Mouse (Mus musculus) liver, adult 2 months (tissue): ENCODE measurements at regions not wholly inside any gene's neighbourhood (a gene's known extent, or its start where the extent isn't known, plus 50 kb on each side); places are given as distances from the start of the nearest gene placed in this dataset.

ENCODE experiments used
- DNase-seq: peaks from one replicate; pipeline ENCODE4 v3.0.0-alpha.2; 2011; ENCODE audit warnings: low read depth, low spot score; ENCODE audit errors: extremely low read depth
- H3K27ac ChIP-seq: fragments of 200-500 bp; replicated peaks from 2 replicates; pipeline ENCODE4 v1.5.1; 2012; ENCODE audit warnings: low read depth, mild to moderate bottlenecking, control low read depth, inconsistent platforms, low read length; ENCODE audit not compliant: insufficient read depth
- H3K27me3 ChIP-seq: fragments of 200-500 bp; 2 replicates; pipeline ENCODE4 v1.6.1; 2012; ENCODE audit warnings: mild to moderate bottlenecking, moderate library complexity, low read length, inconsistent platforms; ENCODE audit not compliant: control insufficient read depth, insufficient read depth
- H3K36me3 ChIP-seq: fragments of 200-500 bp; 2 replicates; pipeline ENCODE4 v1.6.1; 2012; ENCODE audit warnings: low read length, inconsistent platforms; ENCODE audit not compliant: control insufficient read depth, insufficient read depth
- H3K4me1 ChIP-seq: fragments of 200-500 bp; 2 replicates; pipeline ENCODE4 v1.6.1; 2011; ENCODE audit warnings: low read length; ENCODE audit not compliant: control insufficient read depth, insufficient read depth
- H3K4me3 ChIP-seq: fragments of 200-500 bp; 2 replicates; pipeline ENCODE4 v1.5.1; 2011; ENCODE audit warnings: low read depth, mild to moderate bottlenecking, control low read depth, low read length, moderate library complexity; ENCODE audit not compliant: insufficient read depth
- H3K79me2 ChIP-seq: fragments of 200-500 bp; 2 replicates; pipeline ENCODE4 v1.6.1; 2012; ENCODE audit warnings: inconsistent platforms, mild to moderate bottlenecking, low read length, moderate library complexity; ENCODE audit not compliant: control insufficient read depth, insufficient read depth
- H3K9ac ChIP-seq: fragments of 200-500 bp; 2 replicates; pipeline ENCODE4 v1.6.1; 2012; ENCODE audit warnings: low read depth, mild to moderate bottlenecking, control low read depth, inconsistent platforms, low read length
- CTCF ChIP-seq: fragments of 200-500 bp; IDR thresholded peaks from 2 replicates; pipeline ENCODE4 v1.5.1; 2011; ENCODE audit warnings: low read depth, low read length, control low read depth
- POLR2A ChIP-seq: fragments of 200-500 bp; IDR thresholded peaks from 2 replicates; pipeline ENCODE4 v1.6.1; 2011; ENCODE audit warnings: low read length, control low read depth; ENCODE audit not compliant: insufficient read depth; ENCODE audit errors: extremely low read depth
- WGBS: fragments of 180-500 bp; shearing (Covaris S2); methylation state at CpG from one replicate; pipeline ENCODE4 v1.1.7; 2018; 5-methylcytosine and 5-hydroxymethylcytosine counted together

GRCm38 (mm10) chr11:38034526-38035286 is 798.9 kb upstream of the Tenm2 start:
- TF ChIP-seq POLR2A (no peak), CTCF (no peak)
- no peak overlapping the region for H3K9ac ChIP-seq
- no peak overlapping the region for H3K4me3 ChIP-seq
- H3K27ac ChIP-seq, result no peak overlapping the region
- H3K36me3 ChIP-seq, result no peaks in the 10 kb centered on the region
- no peaks in the 10 kb centered on the region for H3K79me2 ChIP-seq
- no peaks in the 10 kb centered on the region for H3K4me1 ChIP-seq
- DNase-seq, result no peak
- 81% methylated on average over 2 of the region's 2 CpGs for WGBS
- no peaks in the 10 kb centered on the region for H3K27me3 ChIP-seq

- Histone ChIP-seq H3K27ac (no peak overlapping the region), H3K36me3 (no peaks in the 10 kb centered on the region), H3K9ac (no peak overlapping the region), H3K79me2 (no peaks in the 10 kb centered on the region), H3K4me1 (no peaks in the 10 kb centered on the region), H3K4me3 (no peak overlapping the region), H3K27me3 (no peaks in the 10 kb centered on the region)
- DNase-seq, result no peak
- TF ChIP-seq POLR2A (no peak), CTCF (no peak)
These were observed 785.9 kb upstream of the Tenm2 start for GRCm38 (mm10) chr11:38021704-38022103.

DNA sequence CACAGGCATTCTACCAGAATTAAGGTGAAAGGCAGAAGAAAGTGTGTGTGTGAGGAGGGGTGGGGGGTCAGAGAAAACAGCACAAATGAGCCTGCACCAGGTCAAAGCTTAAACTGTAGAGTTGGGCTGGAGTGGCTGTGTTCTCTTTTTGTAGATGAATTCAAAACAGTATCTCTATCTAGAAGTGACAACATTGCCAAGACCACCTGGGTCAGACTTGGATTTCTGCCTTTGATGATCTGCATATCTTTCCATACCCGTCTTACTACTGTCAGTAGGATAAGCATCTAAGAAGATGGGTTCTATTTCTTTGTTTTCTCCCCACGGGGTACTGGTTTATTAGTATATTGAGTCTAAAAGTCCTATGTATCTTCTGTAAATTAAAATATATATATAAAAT is 742.4 kb upstream of the Tenm2 start:
- Histone ChIP-seq H3K79me2 (no peaks in the 10 kb centered on the region), H3K36me3 (no peaks in the 10 kb centered on the region), H3K4me3 (no peak overlapping the region), H3K27me3 (no peaks in the 10 kb centered on the region), H3K27ac (no peak overlapping the region), H3K9ac (no peak overlapping the region), H3K4me1 (no peaks in the 10 kb centered on the region)
- DNase-seq, result no peak
- 76% methylated on average over 2 of the region's 2 CpGs for WGBS
- no peak for TF ChIP-seq CTCF
- TF ChIP-seq POLR2A, result no peak

DNA sequence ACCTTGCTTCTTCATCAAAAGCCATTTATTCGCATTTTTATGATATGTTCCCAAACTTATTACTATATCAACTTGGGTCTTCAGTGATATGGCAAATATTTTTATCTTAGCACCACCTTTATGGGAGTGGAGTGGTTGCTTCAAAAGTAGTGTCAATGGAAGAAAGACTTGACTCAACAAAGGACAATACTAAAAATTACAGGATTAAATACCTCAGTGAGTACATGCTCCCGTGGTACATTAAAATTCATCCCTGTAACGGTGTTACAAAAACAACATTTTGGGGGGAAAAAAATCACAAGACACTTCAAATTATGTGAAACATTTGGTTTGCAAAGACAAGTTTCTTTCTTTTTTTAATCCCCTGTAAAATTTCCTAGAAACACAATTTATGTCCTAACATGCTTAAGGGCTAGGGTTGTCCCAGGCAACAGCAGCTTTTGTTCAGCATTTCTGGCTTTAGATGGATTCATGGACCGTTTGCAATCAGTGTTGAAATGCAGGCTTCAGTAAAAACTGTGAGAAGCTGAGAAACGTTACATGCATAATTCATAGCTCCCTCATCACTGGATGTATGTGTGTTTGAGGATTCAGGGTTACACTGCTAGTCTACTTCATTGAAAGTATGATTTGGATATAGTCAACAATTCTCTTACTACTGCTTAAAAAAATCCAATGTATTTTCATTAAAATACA is 700.8 kb upstream of the Tenm2 start:
- Histone ChIP-seq H3K27me3 (no peaks in the 10 kb centered on the region), H3K4me3 (no peak overlapping the region), H3K79me2 (no peaks in the 10 kb centered on the region), H3K4me1 (no peaks in the 10 kb centered on the region), H3K27ac (no peak overlapping the region), H3K9ac (no peak overlapping the region), H3K36me3 (no peaks in the 10 kb centered on the region)
- DNase-seq, result no peak
- TF ChIP-seq CTCF, result no peak
- TF ChIP-seq POLR2A, result no peak
- WGBS, result 73% methylated on average over 5 of the region's 5 CpGs

DNA sequence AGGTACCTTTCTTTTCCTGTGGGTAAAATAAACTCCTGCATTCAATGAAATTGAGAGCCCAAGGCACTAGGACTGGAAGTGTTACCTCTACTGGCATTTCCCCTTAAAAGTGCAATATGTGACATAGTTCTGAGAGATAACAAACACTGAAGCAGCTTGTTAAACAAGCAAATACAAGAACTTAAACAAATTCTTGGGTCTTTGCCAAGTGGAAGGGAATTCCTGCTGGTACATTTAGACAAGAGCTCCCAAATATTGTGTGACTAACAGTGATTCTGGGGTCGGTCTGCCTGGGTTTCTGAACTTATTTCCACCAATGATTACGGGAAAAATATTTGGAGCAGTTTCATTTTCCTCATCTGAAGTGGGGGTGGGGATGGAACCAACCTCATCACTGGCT is 677.4 kb upstream of the Tenm2 start:
- WGBS, result 42% methylated on average over 2 of the region's 2 CpGs
- Histone ChIP-seq H3K9ac (no peak overlapping the region), H3K4me1 (no peaks in the 10 kb centered on the region), H3K27ac (no peak overlapping the region), H3K4me3 (no peak overlapping the region), H3K79me2 (no peaks in the 10 kb centered on the region), H3K27me3 (no peaks in the 10 kb centered on the region), H3K36me3 (no peaks in the 10 kb centered on the region)
- TF ChIP-seq POLR2A, result no peak
- TF ChIP-seq CTCF, result no peak
- DNase-seq, result no peak

DNA sequence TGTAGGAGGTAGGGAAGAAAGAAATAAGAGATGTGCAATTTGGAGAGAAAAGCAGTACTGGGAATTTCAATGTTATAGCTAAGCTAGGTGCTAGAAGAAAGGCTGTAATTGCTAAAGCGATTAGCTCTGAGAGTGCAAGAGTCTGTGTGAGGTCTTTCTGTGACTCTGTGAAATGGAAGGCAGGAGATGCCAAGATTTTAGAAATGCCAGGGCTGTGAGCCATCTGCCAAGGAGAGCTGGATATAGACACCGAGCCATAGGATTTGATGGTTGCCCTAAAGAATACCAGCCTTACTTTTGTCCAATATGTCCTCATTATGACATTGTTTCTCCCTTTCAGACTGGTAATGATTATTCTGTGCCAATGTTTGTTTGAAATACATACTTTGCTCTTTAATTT is 669.2 kb upstream of the Tenm2 start:
- DNase-seq, result no peak
- Histone ChIP-seq H3K36me3 (no peaks in the 10 kb centered on the region), H3K4me3 (no peak overlapping the region), H3K79me2 (no peaks in the 10 kb centered on the region), H3K9ac (no peak overlapping the region), H3K27me3 (no peaks in the 10 kb centered on the region), H3K4me1 (no peaks in the 10 kb centered on the region), H3K27ac (no peak overlapping the region)
- TF ChIP-seq CTCF, result no peak
- TF ChIP-seq POLR2A, result no peak
- WGBS, result 84% methylated on average over 2 of the region's 2 CpGs
